Mouse (Mus musculus): ENCODE data around the gene Slc29a3. TPM values are rescaled to one million over a fixed set of nuclear protein-coding genes. Genes with fewer than 3 reads are reported as not detected.
A peak's percentile ranks its signal among the peaks of the same experiment; 100 is the strongest.

Slc29a3 gene
- polyA plus RNA-seq, 1 experiment from 2014 or later: 12.7 TPM

- DNase-seq (ENCODE audit: low spot score): peak; percentile 41
- peaks cover 24% of the 10 kb centered on the region for H3K4me1 ChIP-seq
- H3K27ac ChIP-seq (replicated peaks): no peak overlapping the region
- H3K4me3 ChIP-seq: peak overlapping the region; percentile 71
- under 1% methylated on average over 37 of the region's 37 CpGs for WGBS
- H3K27me3 ChIP-seq (replicated peaks; ENCODE audit: low read depth, poor library complexity, severe bottlenecking): peaks cover 90% of the 10 kb centered on the region
- H3K9me3 ChIP-seq: no peaks in the 10 kb centered on the region
- no peaks in the 10 kb centered on the region for H3K36me3 ChIP-seq (replicated peaks)
Measured at GRCm38 (mm10) chr10:60686641-60686975, 66.0 kb downstream of the Slc29a3 start.

DNA sequence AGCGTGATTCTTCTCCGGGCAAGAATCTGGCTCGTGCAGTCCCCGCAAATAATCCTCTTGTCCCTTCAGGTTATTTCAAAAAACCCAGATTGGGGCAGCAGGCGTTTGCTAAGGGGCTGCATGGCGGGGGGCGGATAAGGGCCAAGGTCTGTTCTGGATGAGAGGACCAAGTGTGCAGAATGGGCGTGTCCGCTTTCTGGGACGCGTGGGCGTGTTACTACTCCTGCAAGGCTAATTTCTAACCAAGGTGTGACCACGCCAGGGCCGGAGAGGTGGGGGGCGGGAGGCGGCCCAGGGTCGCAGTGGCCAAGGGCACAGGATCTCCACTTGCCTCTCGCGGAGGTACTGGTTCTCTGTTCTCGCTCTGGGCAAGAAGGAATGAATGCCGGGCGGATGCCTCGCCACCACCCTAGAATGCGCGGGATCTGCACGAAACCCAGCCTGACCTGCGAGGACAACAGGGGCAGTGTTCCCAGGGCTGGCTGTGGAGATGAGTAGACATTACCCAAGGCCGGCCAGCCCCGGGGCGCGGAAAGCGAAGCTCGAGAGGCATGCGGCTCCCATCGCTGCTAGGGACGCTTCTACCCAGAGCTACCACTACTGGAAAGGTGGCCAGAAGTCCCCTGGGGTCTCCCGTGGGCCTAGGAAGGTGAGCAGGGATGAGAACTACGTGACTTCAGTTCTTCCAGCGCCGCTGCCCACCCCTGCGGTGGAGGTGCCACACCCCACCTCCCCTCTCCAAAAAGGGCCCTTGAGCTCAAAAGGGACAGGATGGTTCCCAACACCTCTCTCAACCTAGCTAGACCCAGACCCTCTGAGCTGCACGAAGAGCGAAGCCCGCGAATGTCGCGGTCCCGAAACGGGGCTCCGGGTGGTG is 66.6 kb downstream of the Slc29a3 start:
- peak; percentile 37 for DNase-seq (ENCODE audit: low spot score)
- H3K4me1 ChIP-seq: peaks cover 24% of the 10 kb centered on the region
- no peaks in the 10 kb centered on the region for H3K36me3 ChIP-seq (replicated peaks)
- WGBS: 6% methylated on average over 50 of the region's 50 CpGs
- H3K27me3 ChIP-seq (replicated peaks; ENCODE audit: low read depth, poor library complexity, severe bottlenecking): peaks cover 85% of the 10 kb centered on the region
- peak overlapping the region; percentile 71 for H3K4me3 ChIP-seq
- H3K9me3 ChIP-seq: no peaks in the 10 kb centered on the region
- no peak overlapping the region for H3K27ac ChIP-seq (replicated peaks)

- no peaks in the 10 kb centered on the region for H3K36me3 ChIP-seq (replicated peaks)
- no peak overlapping the region for H3K4me3 ChIP-seq
- H3K4me1 ChIP-seq: 0 out of 2 replicates have a peak, but pooled peaks cover 3% of the 10 kb centered on the region
- no peaks in the 10 kb centered on the region for H3K9me3 ChIP-seq
- no peak for DNase-seq (ENCODE audit: low spot score)
- no peak overlapping the region for H3K27ac ChIP-seq (replicated peaks)
- peaks cover 19% of the 10 kb centered on the region for H3K27me3 ChIP-seq (replicated peaks; ENCODE audit: low read depth, poor library complexity, severe bottlenecking)
- whole genome bisulfite sequencing: 80% methylated on average over 3 of the region's 3 CpGs
Measured at GRCm38 (mm10) chr10:60678926-60679325, 73.7 kb downstream of the Slc29a3 start.

DNA sequence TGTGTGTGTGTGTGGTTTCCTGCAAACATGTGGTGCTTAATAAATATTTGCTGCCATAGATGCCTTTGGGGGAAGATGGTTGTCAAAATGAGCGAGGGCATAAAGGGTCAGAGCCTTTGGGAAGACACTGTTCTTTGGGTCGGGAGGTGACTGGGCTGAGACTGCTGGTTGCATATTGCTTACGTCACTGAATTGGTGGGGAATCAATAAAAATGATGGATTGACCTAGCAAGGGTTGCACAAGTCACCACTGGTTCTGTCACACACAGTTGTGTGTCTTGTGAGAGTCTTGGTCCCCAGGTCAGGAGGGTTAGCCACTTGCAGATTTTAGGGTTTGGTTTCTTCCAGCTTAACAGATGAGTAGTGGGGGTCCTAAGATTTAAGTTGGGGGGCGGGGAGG is 75.3 kb downstream of the Slc29a3 start:
- H3K4me1 ChIP-seq: 0 out of 2 replicates have a peak, but pooled peaks cover 3% of the 10 kb centered on the region
- H3K4me3 ChIP-seq: no peak overlapping the region
- 73% methylated on average over 4 of the region's 4 CpGs for WGBS
- H3K36me3 ChIP-seq (replicated peaks): no peaks in the 10 kb centered on the region
- H3K9me3 ChIP-seq: no peaks in the 10 kb centered on the region
- no peak for DNase-seq (ENCODE audit: low spot score)
- H3K27me3 ChIP-seq (replicated peaks; ENCODE audit: low read depth, poor library complexity, severe bottlenecking): peaks cover 5% of the 10 kb centered on the region; the same call in 1 of the 2 replicates
- no peak overlapping the region for H3K27ac ChIP-seq (replicated peaks)

DNA sequence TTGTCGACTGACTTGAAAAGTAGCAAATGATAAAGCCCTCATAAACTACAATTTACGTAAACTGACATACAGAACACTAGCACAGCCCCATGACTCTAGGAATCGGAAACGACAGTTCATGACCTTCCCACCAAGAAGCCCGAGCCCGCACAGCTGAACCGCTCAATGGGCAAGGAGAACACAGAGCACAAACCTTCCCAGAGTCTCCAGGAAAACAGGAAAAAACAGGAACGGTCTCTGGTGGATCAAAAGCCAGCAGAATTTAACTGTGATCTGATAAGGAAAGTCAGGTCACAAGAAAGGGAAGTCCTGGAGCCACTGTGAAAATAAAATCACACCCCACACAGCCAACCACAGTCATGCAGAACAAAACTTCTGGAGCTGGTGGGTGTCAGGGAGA is 82.4 kb downstream of the Slc29a3 start:
- H3K4me3 ChIP-seq: no peak overlapping the region
- H3K4me1 ChIP-seq: no peaks in the 10 kb centered on the region
- WGBS: 76% methylated on average over 8 of the region's 8 CpGs
- no peak for DNase-seq (ENCODE audit: low spot score)
- no peaks in the 10 kb centered on the region for H3K9me3 ChIP-seq
- H3K36me3 ChIP-seq (replicated peaks): no peaks in the 10 kb centered on the region
- H3K27ac ChIP-seq (replicated peaks): no peak overlapping the region
- H3K27me3 ChIP-seq (replicated peaks; ENCODE audit: low read depth, poor library complexity, severe bottlenecking): no peaks in the 10 kb centered on the region

DNA sequence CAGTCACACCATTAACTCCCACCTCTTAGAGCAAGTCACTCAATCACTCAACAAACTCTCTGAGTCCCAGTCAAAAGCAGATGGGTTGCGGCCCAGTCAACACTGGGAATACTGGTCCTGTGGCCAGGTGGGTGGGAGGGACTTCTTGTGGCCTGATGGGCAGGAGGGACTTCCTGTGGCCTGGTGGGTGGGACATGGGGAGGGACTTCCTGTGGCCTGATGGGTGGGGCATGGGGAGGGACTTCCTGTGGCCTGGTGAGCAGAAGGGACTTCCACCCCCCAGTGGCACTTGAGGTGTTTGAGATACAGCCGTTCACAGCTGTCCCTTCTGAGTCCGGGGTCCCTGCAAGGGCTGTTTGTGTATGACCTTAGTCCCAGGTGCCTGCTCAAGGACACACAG is 84.0 kb downstream of the Slc29a3 start:
- Histone ChIP-seq H3K27ac (replicated peaks) (no peak overlapping the region), H3K27me3 (replicated peaks; ENCODE audit: low read depth, poor library complexity, severe bottlenecking) (no peaks in the 10 kb centered on the region), H3K4me3 (no peak overlapping the region), H3K36me3 (replicated peaks) (no peaks in the 10 kb centered on the region), H3K9me3 (no peaks in the 10 kb centered on the region), H3K4me1 (no peaks in the 10 kb centered on the region)
- no peak for DNase-seq (ENCODE audit: low spot score)
- WGBS: 95% methylated on average over 3 of the region's 3 CpGs

Other genes starting within 250 kb of the Slc29a3 start
- 0.29 and 0.35 TPM in 2 replicates for gene Cdh23, start 56.3 kb downstream of the Slc29a3 start, polyA plus RNA-seq (2016; fragmentation: Nextera tagmentation; extraction: Ambion mirVana)
- 6.0 and 7.2 TPM in 2 replicates for gene Unc5b, start 78.8 kb upstream of the Slc29a3 start, polyA plus RNA-seq (2016; fragmentation: Nextera tagmentation; extraction: Ambion mirVana)

Measured in embryonic facial prominence, embryonic 10.5 days (tissue).